Mouse (Mus musculus) thymus, adult 2 months (tissue): ENCODE measurements around the gene Kif5a. TPM values are rescaled to one million over a fixed set of nuclear protein-coding genes. Genes with fewer than 3 reads are reported as not detected.

Experiments used
- DNase-seq: peaks from one replicate; pipeline ENCODE4 v3.0.0; 2021
- H3K27ac ChIP-seq: fragments of 200-500 bp; 2 replicates; pipeline ENCODE4 v1.5.1; 2012; ENCODE audit warnings: low read length, control low read depth; ENCODE audit not compliant: control insufficient read depth, insufficient read depth
- H3K27me3 ChIP-seq: fragments of 200-500 bp; 2 replicates; pipeline ENCODE4 v1.6.1; 2012; ENCODE audit warnings: mild to moderate bottlenecking, low read length, moderate library complexity, mixed read lengths; ENCODE audit not compliant: control insufficient read depth, insufficient read depth
- H3K36me3 ChIP-seq: fragments of 200-500 bp; 2 replicates; pipeline ENCODE4 v1.6.1; 2012; ENCODE audit warnings: mild to moderate bottlenecking, low read length, moderate library complexity; ENCODE audit not compliant: control insufficient read depth, insufficient read depth
- H3K4me1 ChIP-seq: fragments of 200-500 bp; replicated peaks from 2 replicates; pipeline ENCODE4 v1.6.1; 2012; ENCODE audit warnings: low read length; ENCODE audit not compliant: control insufficient read depth, insufficient read depth
- H3K4me3 ChIP-seq: fragments of 200-500 bp; 2 replicates; pipeline ENCODE4 v1.5.1; 2012; ENCODE audit warnings: mild to moderate bottlenecking, low read length, control low read depth, moderate library complexity; ENCODE audit not compliant: control insufficient read depth, insufficient read depth
- CTCF ChIP-seq: fragments of 200-500 bp; IDR thresholded peaks from 2 replicates; pipeline ENCODE4 v1.5.1; 2012; ENCODE audit warnings: mild to moderate bottlenecking, control low read depth, low read length, moderate library complexity, borderline replicate concordance; ENCODE audit not compliant: control insufficient read depth, poor library complexity, insufficient read depth; ENCODE audit errors: extremely low read depth
- POLR2A ChIP-seq: fragments of 200-500 bp; IDR thresholded peaks from 2 replicates; pipeline ENCODE4 v1.6.1; 2012; ENCODE audit warnings: mild to moderate bottlenecking, low read length, control low read depth, moderate library complexity; ENCODE audit not compliant: control insufficient read depth, poor library complexity, insufficient read depth; ENCODE audit errors: extremely low read depth
- WGBS: fragments of 180-500 bp; shearing (Covaris S2); methylation state at CpG from one replicate; pipeline ENCODE4 v1.1.7; 2018; 5-methylcytosine and 5-hydroxymethylcytosine counted together
- polyA plus RNA-seq: library from polyadenylated mRNA; depleted of rRNA; stranded (reverse); fragments of >200 nt; gene quantifications from 2 replicates; pipeline ENCODE4 v1.2.3, GENCODE M21; 2012

Kif5a gene
- polyA plus RNA-seq, 1 experiment, result 1.5 TPM

- Histone ChIP-seq H3K27ac (no peak overlapping the region), H3K36me3 (peaks cover 27% of the 10 kb centered on the region), H3K4me1 (no peaks in the 10 kb centered on the region), H3K4me3 (no peak overlapping the region), H3K27me3 (no peaks in the 10 kb centered on the region; the same call in 1 of the 2 replicates)
- WGBS, result 98% methylated on average over 11 of the region's 11 CpGs
- DNase-seq, result no peak
- TF ChIP-seq POLR2A (no peak), CTCF (no peak)
Measured at GRCm38 (mm10) chr10:127274261-127275022, 11.3 kb upstream of the Kif5a start.

GRCm38 (mm10) chr10:127272371-127272770 is 9.2 kb upstream of the Kif5a start:
- no peaks in the 10 kb centered on the region; the same call in 1 of the 2 replicates for H3K27me3 ChIP-seq
- peaks cover 23% of the 10 kb centered on the region for H3K36me3 ChIP-seq
- peaks cover 1% of the 10 kb centered on the region for H3K4me1 ChIP-seq
- H3K4me3 ChIP-seq, result no peak overlapping the region
- DNase-seq, result no peak
- TF ChIP-seq POLR2A (no peak), CTCF (no peak)
- 88% methylated on average over 5 of the region's 5 CpGs for WGBS
- H3K27ac ChIP-seq, result no peak overlapping the region

- WGBS, result 96% methylated on average over 4 of the region's 4 CpGs
- no peak for TF ChIP-seq POLR2A
Measured at GRCm38 (mm10) chr10:127269884-127270283, 6.7 kb upstream of the Kif5a start.

GRCm38 (mm10) chr10:127269036-127269435 is 5.9 kb upstream of the Kif5a start:
- Histone ChIP-seq H3K4me1 (peaks cover 10% of the 10 kb centered on the region), H3K27me3 (no peaks in the 10 kb centered on the region), H3K36me3 (peaks cover 4% of the 10 kb centered on the region; the same call in 1 of the 2 replicates), H3K4me3 (no peak overlapping the region), H3K27ac (no peak overlapping the region)
- TF ChIP-seq CTCF, result no peak
- TF ChIP-seq POLR2A, result no peak
- DNase-seq, result no peak
- whole genome bisulfite sequencing, result 96% methylated on average over 12 of the region's 12 CpGs

More at GRCm38 (mm10) chr10:127269884-127270283, 6.7 kb upstream of the Kif5a start:
- Histone ChIP-seq H3K27me3 (no peaks in the 10 kb centered on the region), H3K36me3 (peaks cover 9% of the 10 kb centered on the region; the same call in 1 of the 2 replicates), H3K4me3 (no peak overlapping the region), H3K4me1 (peaks cover 10% of the 10 kb centered on the region), H3K27ac (no peak overlapping the region)
- no peak for DNase-seq

- Histone ChIP-seq H3K27ac (no peak overlapping the region), H3K4me1 (peaks cover 10% of the 10 kb centered on the region), H3K36me3 (peaks cover 4% of the 10 kb centered on the region; the same call in 1 of the 2 replicates), H3K4me3 (no peak overlapping the region), H3K27me3 (no peaks in the 10 kb centered on the region)
- DNase-seq, result no peak
- 92% methylated on average over 5 of the region's 5 CpGs for WGBS
- TF ChIP-seq POLR2A, result no peak
- no peak for TF ChIP-seq CTCF
Measured at GRCm38 (mm10) chr10:127268401-127268800, 5.3 kb upstream of the Kif5a start.

GRCm38 (mm10) chr10:127267318-127267717 is 4.2 kb upstream of the Kif5a start:
- no peak overlapping the region for H3K4me3 ChIP-seq
- no peak overlapping the region for H3K27ac ChIP-seq
- peaks cover 19% of the 10 kb centered on the region for H3K4me1 ChIP-seq
- no peaks in the 10 kb centered on the region for H3K27me3 ChIP-seq
- H3K36me3 ChIP-seq, result no peaks in the 10 kb centered on the region
- 86% methylated on average over 5 of the region's 5 CpGs for WGBS
- DNase-seq, result no peak
- no peak for TF ChIP-seq POLR2A
- no peak for TF ChIP-seq CTCF
